Mouse (Mus musculus) liver, embryonic 13.5 days (tissue): ENCODE measurements around the gene Nipa2. TPM values are rescaled to one million over a fixed set of nuclear protein-coding genes. Genes with fewer than 3 reads are reported as not detected.

ENCODE experiments used
- ATAC-seq: fragments of 200-750 bp; cut with Nextera tagmentation; 2 replicates; pipeline ENCODE4 v1.8.0; 2017; ENCODE audit warnings: low read depth, mild to moderate bottlenecking, moderate number of reproducible peaks, moderate library complexity
- DNase-seq: peaks from one replicate; pipeline ENCODE4 v3.0.0; 2022
- H3K27ac ChIP-seq: fragments of 300-500 bp; sonication (generic); 2 replicates; pipeline ENCODE4 v1.5.1; 2015; ENCODE audit warnings: moderate library complexity, mild to moderate bottlenecking, inconsistent platforms
- H3K27me3 ChIP-seq: fragments of 300-500 bp; sonication (generic); 2 replicates; pipeline ENCODE4 v1.6.1; 2015; ENCODE audit warnings: mild to moderate bottlenecking, inconsistent platforms
- H3K36me3 ChIP-seq: fragments of 300-500 bp; sonication (generic); 2 replicates; pipeline ENCODE4 v1.6.1; 2015; ENCODE audit warnings: mild to moderate bottlenecking, inconsistent platforms
- H3K4me1 ChIP-seq: fragments of 300-500 bp; sonication (generic); replicated peaks from 2 replicates; pipeline ENCODE4 v1.6.1; 2015; ENCODE audit warnings: inconsistent platforms
- H3K4me2 ChIP-seq: fragments of 300-500 bp; sonication (generic); 2 replicates; pipeline ENCODE4 v1.6.1; 2015; ENCODE audit warnings: inconsistent platforms, mild to moderate bottlenecking, moderate library complexity
- H3K4me3 ChIP-seq: fragments of 300-500 bp; sonication (generic); replicated peaks from 2 replicates; pipeline ENCODE4 v1.5.1; 2015; ENCODE audit warnings: mild to moderate bottlenecking, inconsistent platforms
- H3K9ac ChIP-seq: fragments of 300-500 bp; sonication (generic); 2 replicates; pipeline ENCODE4 v1.6.1; 2015; ENCODE audit warnings: mild to moderate bottlenecking, inconsistent platforms
- H3K9me3 ChIP-seq: fragments of 300-500 bp; sonication (generic); replicated peaks from 2 replicates; pipeline ENCODE4 v1.6.1; 2016; ENCODE audit warnings: inconsistent platforms
- WGBS: fragments of 180-500 bp; shearing (Covaris S2); methylation state at CpG from one replicate; pipeline ENCODE4 v1.1.7; 2015; ENCODE audit not compliant: insufficient replicate concordance; 5-methylcytosine and 5-hydroxymethylcytosine counted together
- polyA plus RNA-seq: library from polyadenylated mRNA; unstranded; fragments of >200 nt; fragmentation: Nextera tagmentation; extraction: Ambion mirVana; gene quantifications from 2 replicates; pipeline ENCODE4 v1.2.1, GENCODE M21; 2015

The Nipa2 gene
- polyA plus RNA-seq, 1 experiment from 2014 or later, result 24.9 TPM

- Histone ChIP-seq H3K4me1 (no peaks in the 10 kb centered on the region), H3K4me2 (no peak overlapping the region), H3K27me3 (no peaks in the 10 kb centered on the region), H3K36me3 (peaks cover 18% of the 10 kb centered on the region), H3K9me3 (no peaks in the 10 kb centered on the region), H3K9ac (no peak overlapping the region), H3K4me3 (no peak overlapping the region), H3K27ac (no peak overlapping the region)
- ATAC-seq (no peak), DNase-seq (no peak)
These were observed 71.5 kb downstream of the Nipa2 start for GRCm38 (mm10) chr7:55890731-55891130.

- no peak overlapping the region for H3K9ac ChIP-seq
- WGBS, result 75% methylated on average over 4 of the region's 4 CpGs
- H3K9me3 ChIP-seq, result no peaks in the 10 kb centered on the region
- DNase-seq (no peak), ATAC-seq (no peak)
- H3K36me3 ChIP-seq, result peaks cover 18% of the 10 kb centered on the region
- no peak overlapping the region for H3K4me3 ChIP-seq
- no peak overlapping the region for H3K27ac ChIP-seq
- H3K4me2 ChIP-seq, result no peak overlapping the region
- no peaks in the 10 kb centered on the region for H3K27me3 ChIP-seq
- H3K4me1 ChIP-seq, result no peaks in the 10 kb centered on the region
These were observed 72.3 kb downstream of the Nipa2 start for GRCm38 (mm10) chr7:55889996-55890395.

GRCm38 (mm10) chr7:55888603-55889002 is 73.7 kb downstream of the Nipa2 start:
- no peak overlapping the region for H3K9ac ChIP-seq
- no peak for ATAC-seq
- no peak overlapping the region for H3K4me2 ChIP-seq
- no peak overlapping the region for H3K27ac ChIP-seq
- H3K36me3 ChIP-seq, result peaks cover 14% of the 10 kb centered on the region
- no peak for DNase-seq
- H3K4me1 ChIP-seq, result no peaks in the 10 kb centered on the region
- no peak overlapping the region for H3K4me3 ChIP-seq
- 63% methylated on average over 4 of the region's 4 CpGs for WGBS
- H3K27me3 ChIP-seq, result no peaks in the 10 kb centered on the region
- no peaks in the 10 kb centered on the region for H3K9me3 ChIP-seq

Other genes with a start within 250 kb of the Nipa2 start
- gene Siglech, start 194.3 kb downstream of the Nipa2 start, polyA plus RNA-seq, result 0.25 TPM in 2 replicates
- gene Tubgcp5, start 168.3 kb downstream of the Nipa2 start, polyA plus RNA-seq, result 7.9 and 10.9 TPM in 2 replicates
- 18.8 and 21.3 TPM in 2 replicates for gene Cyfip1, start 120.7 kb downstream of the Nipa2 start, polyA plus RNA-seq
- gene Nipa1, start 57.5 kb upstream of the Nipa2 start, polyA plus RNA-seq, result 15.6 and 16.2 TPM in 2 replicates
- 15.6 and 15.7 TPM in 2 replicates for gene Herc2, start 87.7 kb upstream of the Nipa2 start, polyA plus RNA-seq